Mouse (Mus musculus): ENCODE results near the gene Mpv17l2. TPM values are rescaled to one million over a fixed set of nuclear protein-coding genes. Genes with fewer than 3 reads are reported as not detected.

Mpv17l2 gene
- 34.8 and 35.7 TPM in 2 replicates for polyA plus RNA-seq (2015; fragmentation: Nextera tagmentation; extraction: Ambion mirVana)

GRCm38 (mm10) chr8:70760775-70761406, at the start of gene Mpv17l2:
Gene Mpv17l2, minus strand, starts transcription at chr8:70760946.
- no peaks in the 10 kb centered on the region for H3K27me3 ChIP-seq (ENCODE audit: control insufficient read depth, insufficient read depth, low read depth, low read length)
- no peaks in the 10 kb centered on the region for H3K9me3 ChIP-seq (replicated peaks; ENCODE audit: control insufficient read depth, low read length, poor library complexity, severe bottlenecking)
- peak within 1 kb of the TSS; percentile 71 for H3K4me3 ChIP-seq (ENCODE audit: low read depth, low read length)
- H3K4me1 ChIP-seq (ENCODE audit: control insufficient read depth, insufficient read depth, low read length) = peaks cover 21% of the 10 kb centered on the region
- peak within 1 kb of the TSS; percentile 80 for H3K4me2 ChIP-seq (ENCODE audit: low read length)
- peaks cover 18% of the 10 kb centered on the region for H3K36me3 ChIP-seq (ENCODE audit: control insufficient read depth, insufficient read depth, low read length)
- peak within 1 kb of the TSS; percentile 82 for H3K27ac ChIP-seq (ENCODE audit: low read length)
- peak; percentile 95 for ATAC-seq
- under 1% methylated on average over 55 of the region's 55 CpGs for WGBS
- peak within 1 kb of the TSS; percentile 76 for H3K9ac ChIP-seq (ENCODE audit: low read depth, low read length)

GRCm38 (mm10) chr8:70808955-70809701, 48.4 kb upstream of the Mpv17l2 start:
- Histone ChIP-seq H3K27ac (ENCODE audit: low read length) (no peak overlapping the region), H3K4me2 (ENCODE audit: low read length) (no peak overlapping the region), H3K4me3 (ENCODE audit: low read depth, low read length) (no peak overlapping the region), H3K36me3 (ENCODE audit: control insufficient read depth, insufficient read depth, low read length) (no peaks in the 10 kb centered on the region), H3K4me1 (ENCODE audit: control insufficient read depth, insufficient read depth, low read length) (peaks cover 4% of the 10 kb centered on the region), H3K27me3 (ENCODE audit: control insufficient read depth, insufficient read depth, low read depth, low read length) (peaks cover 12% of the 10 kb centered on the region), H3K9me3 (replicated peaks; ENCODE audit: control insufficient read depth, low read length, poor library complexity, severe bottlenecking) (no peaks in the 10 kb centered on the region), H3K9ac (ENCODE audit: low read depth, low read length) (no peak overlapping the region)
- ATAC-seq = no peak
- 83% methylated on average over 8 of the region's 8 CpGs for WGBS

DNA sequence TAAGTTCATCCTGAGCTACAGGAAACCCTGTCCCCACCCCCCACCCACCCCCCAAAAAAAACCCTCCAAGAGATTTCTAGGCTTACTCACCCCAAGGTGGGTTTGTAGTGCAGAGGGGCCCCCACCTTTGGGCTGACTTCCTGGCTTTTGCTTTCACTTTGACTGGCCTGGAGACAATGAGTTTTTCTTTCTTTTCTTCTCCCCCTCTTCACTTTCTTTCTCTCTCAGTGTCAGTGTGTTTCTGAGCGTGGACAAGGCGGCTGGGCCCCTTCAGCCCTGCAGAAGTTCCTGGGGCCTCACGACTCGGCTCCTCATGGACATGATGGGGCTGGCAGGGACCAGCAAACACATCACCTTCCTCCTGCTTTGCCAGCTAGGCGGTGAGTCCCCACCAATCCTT, 47.5 kb upstream of the Mpv17l2 start, which contains the start of gene Il12rb1:
Il12rb1 (plus strand) TSS at position 211 of the 400 bp plus-strand sequence.
- Histone ChIP-seq H3K4me2 (ENCODE audit: low read length) (no peak within 1 kb of the TSS), H3K4me3 (ENCODE audit: low read depth, low read length) (no peak within 1 kb of the TSS), H3K27ac (ENCODE audit: low read length) (no peak within 1 kb of the TSS), H3K9me3 (replicated peaks; ENCODE audit: control insufficient read depth, low read length, poor library complexity, severe bottlenecking) (no peaks in the 10 kb centered on the region), H3K27me3 (ENCODE audit: control insufficient read depth, insufficient read depth, low read depth, low read length) (peaks cover 19% of the 10 kb centered on the region), H3K4me1 (ENCODE audit: control insufficient read depth, insufficient read depth, low read length) (peaks cover 10% of the 10 kb centered on the region), H3K36me3 (ENCODE audit: control insufficient read depth, insufficient read depth, low read length) (no peaks in the 10 kb centered on the region), H3K9ac (ENCODE audit: low read depth, low read length) (no peak within 1 kb of the TSS)
- 54% methylated on average over 5 of the region's 5 CpGs for WGBS
- ATAC-seq = no peak

DNA sequence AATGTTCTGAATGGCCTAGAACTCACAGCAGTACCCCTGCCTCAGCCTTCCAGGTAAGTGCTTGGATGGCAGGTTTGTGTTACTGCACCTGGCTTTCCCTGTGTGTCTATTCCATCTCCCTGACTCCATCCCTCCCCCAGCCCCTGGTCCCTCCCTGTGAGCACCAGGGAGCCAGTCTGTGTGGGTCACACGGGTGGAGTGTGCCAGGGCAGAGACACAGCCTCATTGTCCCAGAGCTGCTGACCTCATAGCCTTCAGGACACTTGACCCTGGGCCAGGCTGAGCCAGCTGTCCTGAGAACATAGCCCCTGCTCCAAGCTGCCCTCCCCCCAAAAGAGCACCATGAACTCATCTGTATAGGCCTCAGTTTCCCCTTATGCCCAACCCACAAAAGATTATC, 46.6 kb upstream of the Mpv17l2 start:
- ATAC-seq = no peak
- 47% methylated on average over 1 of the region's 1 CpGs for WGBS
- Histone ChIP-seq H3K4me3 (ENCODE audit: low read depth, low read length) (no peak overlapping the region), H3K27me3 (ENCODE audit: control insufficient read depth, insufficient read depth, low read depth, low read length) (peaks cover 21% of the 10 kb centered on the region), H3K27ac (ENCODE audit: low read length) (no peak overlapping the region), H3K4me1 (ENCODE audit: control insufficient read depth, insufficient read depth, low read length) (peaks cover 10% of the 10 kb centered on the region), H3K9ac (ENCODE audit: low read depth, low read length) (no peak overlapping the region), H3K36me3 (ENCODE audit: control insufficient read depth, insufficient read depth, low read length) (no peaks in the 10 kb centered on the region), H3K9me3 (replicated peaks; ENCODE audit: control insufficient read depth, low read length, poor library complexity, severe bottlenecking) (no peaks in the 10 kb centered on the region), H3K4me2 (ENCODE audit: low read length) (no peak overlapping the region)

DNA sequence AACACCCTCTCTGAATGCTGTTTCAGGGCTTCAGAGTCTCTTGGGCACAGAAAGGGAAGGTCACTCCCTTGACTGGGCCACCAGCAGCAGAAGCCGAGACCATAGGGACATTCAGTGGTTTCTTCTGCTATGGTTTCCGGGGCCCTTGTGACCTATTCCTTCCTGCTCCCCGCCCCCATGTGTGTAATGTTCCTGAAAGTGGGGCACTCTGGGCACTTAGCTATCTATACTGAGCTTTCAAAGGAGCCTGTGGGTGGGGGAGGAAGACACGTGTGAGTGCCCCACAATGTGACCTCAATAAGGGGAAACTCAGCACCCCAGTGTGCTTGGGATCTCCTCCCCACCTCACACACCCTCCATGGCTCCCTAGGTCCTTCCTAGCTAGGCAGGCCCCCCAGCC, 45.8 kb upstream of the Mpv17l2 start:
- Histone ChIP-seq H3K27me3 (ENCODE audit: control insufficient read depth, insufficient read depth, low read depth, low read length) (peaks cover 24% of the 10 kb centered on the region), H3K9me3 (replicated peaks; ENCODE audit: control insufficient read depth, low read length, poor library complexity, severe bottlenecking) (no peaks in the 10 kb centered on the region), H3K27ac (ENCODE audit: low read length) (no peak overlapping the region), H3K9ac (ENCODE audit: low read depth, low read length) (no peak overlapping the region), H3K36me3 (ENCODE audit: control insufficient read depth, insufficient read depth, low read length) (no peaks in the 10 kb centered on the region), H3K4me2 (ENCODE audit: low read length) (no peak overlapping the region), H3K4me1 (ENCODE audit: control insufficient read depth, insufficient read depth, low read length) (peaks cover 10% of the 10 kb centered on the region), H3K4me3 (ENCODE audit: low read depth, low read length) (no peak overlapping the region)
- 83% methylated on average over 4 of the region's 4 CpGs for WGBS
- ATAC-seq = no peak

DNA sequence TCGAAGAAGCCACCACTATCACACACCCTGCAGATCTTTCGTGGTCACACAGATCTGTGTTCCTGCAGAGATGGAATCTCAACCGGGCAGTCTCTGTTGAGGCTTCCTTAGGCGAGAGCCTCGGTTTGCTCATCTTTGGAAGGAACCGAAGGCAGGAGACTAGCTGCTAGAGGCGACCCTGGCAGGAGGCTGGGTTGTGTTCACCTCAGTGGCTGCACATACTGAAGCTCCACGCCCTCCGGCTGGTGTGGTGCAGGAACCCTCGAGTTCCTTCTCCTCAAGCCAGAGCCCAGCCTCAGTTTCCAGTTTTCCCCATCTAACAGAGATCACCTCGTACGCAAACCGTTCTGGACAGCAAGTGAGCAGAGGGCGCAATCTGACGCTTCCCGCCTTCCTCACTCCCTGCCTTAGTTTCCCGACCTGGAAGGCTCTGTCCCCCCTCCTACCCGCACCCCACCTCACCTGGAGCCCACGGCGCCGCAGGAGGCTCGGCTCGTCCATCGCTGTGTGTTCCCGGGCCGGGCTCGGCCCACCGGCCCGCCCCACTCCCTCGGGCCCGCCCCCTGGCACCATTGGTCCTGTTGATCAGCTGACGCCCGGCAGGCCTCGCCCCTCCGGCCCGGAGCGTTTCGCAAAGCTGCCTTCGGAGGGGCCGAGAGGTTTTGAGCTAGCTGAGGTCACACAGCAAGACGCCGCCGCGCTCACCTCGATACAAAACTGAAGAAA, 43.9 kb upstream of the Mpv17l2 start, which contains the start of gene Mast3:
Mast3 (minus strand) TSS at position 574 of the 726 bp plus-strand sequence.
- Histone ChIP-seq H3K9ac (ENCODE audit: low read depth, low read length) (peak within 1 kb of the TSS; percentile 61), H3K4me1 (ENCODE audit: control insufficient read depth, insufficient read depth, low read length) (peaks cover 10% of the 10 kb centered on the region), H3K27ac (ENCODE audit: low read length) (no peak within 1 kb of the TSS), H3K4me2 (ENCODE audit: low read length) (peak within 1 kb of the TSS; percentile 82), H3K9me3 (replicated peaks; ENCODE audit: control insufficient read depth, low read length, poor library complexity, severe bottlenecking) (no peaks in the 10 kb centered on the region), H3K4me3 (ENCODE audit: low read depth, low read length) (peak within 1 kb of the TSS; percentile 58), H3K36me3 (ENCODE audit: control insufficient read depth, insufficient read depth, low read length) (no peaks in the 10 kb centered on the region), H3K27me3 (ENCODE audit: control insufficient read depth, insufficient read depth, low read depth, low read length) (peaks cover 24% of the 10 kb centered on the region)
- WGBS = 1% methylated on average over 45 of the region's 45 CpGs
- peak; percentile 89 for ATAC-seq

GRCm38 (mm10) chr8:70803761-70804480, 43.2 kb upstream of the Mpv17l2 start:
- no peak; the same call in 1 of the 2 replicates for ATAC-seq
- peak overlapping the region; percentile 82 for H3K4me2 ChIP-seq (ENCODE audit: low read length)
- no peaks in the 10 kb centered on the region for H3K36me3 ChIP-seq (ENCODE audit: control insufficient read depth, insufficient read depth, low read length)

DNA sequence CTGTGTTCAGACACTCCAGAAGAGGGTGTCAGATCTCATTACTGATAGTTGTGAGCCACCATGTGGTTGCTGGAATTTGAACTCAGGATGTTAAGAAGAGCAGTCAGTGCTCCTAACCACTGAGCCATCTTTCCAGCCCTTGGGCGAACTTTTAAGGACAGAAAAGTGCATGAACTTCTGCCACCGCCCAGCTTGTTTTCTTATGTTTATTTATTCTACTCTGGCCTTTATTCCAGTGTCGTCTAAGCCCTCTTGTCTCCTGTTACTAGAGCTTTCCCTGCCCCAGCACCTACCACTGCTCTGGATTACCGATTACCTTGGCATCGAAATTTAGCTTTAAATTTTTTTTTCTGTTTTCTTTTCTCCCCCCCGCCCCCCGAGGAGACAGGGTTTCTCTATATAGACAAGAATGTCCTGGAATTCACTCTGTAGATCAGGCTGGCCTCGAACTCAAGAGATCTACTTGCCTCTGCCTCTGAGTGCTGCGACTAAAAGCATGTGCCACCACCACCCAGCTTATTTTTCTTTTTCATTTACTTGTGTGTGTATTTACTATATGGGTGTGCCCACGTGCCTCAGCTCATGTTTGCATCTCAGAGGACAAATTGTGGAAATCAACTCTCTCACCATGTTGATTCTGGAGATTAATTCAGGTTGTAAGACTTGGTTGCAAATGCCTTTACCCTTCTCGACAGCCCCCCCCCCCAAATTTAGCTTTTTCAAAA, 42.2 kb upstream of the Mpv17l2 start:
- Histone ChIP-seq H3K9ac (ENCODE audit: low read depth, low read length) (no peak overlapping the region), H3K4me3 (ENCODE audit: low read depth, low read length) (no peak overlapping the region), H3K9me3 (replicated peaks; ENCODE audit: control insufficient read depth, low read length, poor library complexity, severe bottlenecking) (no peaks in the 10 kb centered on the region), H3K4me2 (ENCODE audit: low read length) (no peak overlapping the region), H3K27ac (ENCODE audit: low read length) (no peak overlapping the region), H3K36me3 (ENCODE audit: control insufficient read depth, insufficient read depth, low read length) (no peaks in the 10 kb centered on the region), H3K4me1 (ENCODE audit: control insufficient read depth, insufficient read depth, low read length) (peaks cover 13% of the 10 kb centered on the region), H3K27me3 (ENCODE audit: control insufficient read depth, insufficient read depth, low read depth, low read length) (peaks cover 32% of the 10 kb centered on the region)
- WGBS = 76% methylated on average over 11 of the region's 11 CpGs
- ATAC-seq = no peak

More at GRCm38 (mm10) chr8:70803761-70804480, 43.2 kb upstream of the Mpv17l2 start:
- H3K4me3 ChIP-seq (ENCODE audit: low read depth, low read length) = peak overlapping the region; percentile 58
- H3K27ac ChIP-seq (ENCODE audit: low read length) = no peak overlapping the region
- H3K4me1 ChIP-seq (ENCODE audit: control insufficient read depth, insufficient read depth, low read length) = peaks cover 10% of the 10 kb centered on the region
- 1% methylated on average over 40 of the region's 47 CpGs for WGBS
- peaks cover 32% of the 10 kb centered on the region for H3K27me3 ChIP-seq (ENCODE audit: control insufficient read depth, insufficient read depth, low read depth, low read length)
- peak overlapping the region; percentile 61 for H3K9ac ChIP-seq (ENCODE audit: low read depth, low read length)
- H3K9me3 ChIP-seq (replicated peaks; ENCODE audit: control insufficient read depth, low read length, poor library complexity, severe bottlenecking) = no peaks in the 10 kb centered on the region

Data from midbrain, embryonic 16.5 days (tissue).